Mouse (Mus musculus) forebrain, embryonic 16.5 days (tissue): ENCODE measurements around the gene Dnah7c. TPM values are rescaled to one million over a fixed set of nuclear protein-coding genes. Genes with fewer than 3 reads are reported as not detected.
"Not testable (repeated sequence)": the region's sequence is repeated elsewhere in the genome, so short reads cannot be mapped to it uniquely, and the experiment has no call there.

Experiments used
- ATAC-seq: fragments of 200-750 bp; cut with Nextera tagmentation; 2 replicates; pipeline ENCODE4 v1.8.0; 2017; ENCODE audit warnings: mild to moderate bottlenecking, moderate library complexity
- H3K27ac ChIP-seq: fragments of 300-500 bp; sonication (generic); 2 replicates; pipeline ENCODE4 v1.5.1; 2014; ENCODE audit warnings: low read length, control low read depth
- H3K27me3 ChIP-seq: fragments of 300-500 bp; sonication (generic); replicated peaks from 2 replicates; pipeline ENCODE4 v1.6.1; 2014; ENCODE audit warnings: low read length; ENCODE audit not compliant: control insufficient read depth, insufficient read depth
- H3K36me3 ChIP-seq: fragments of 300-500 bp; sonication (generic); 2 replicates; pipeline ENCODE4 v1.6.1; 2014; ENCODE audit not compliant: control insufficient read depth, insufficient read depth
- H3K4me1 ChIP-seq: fragments of 300-500 bp; sonication (generic); replicated peaks from 2 replicates; pipeline ENCODE4 v1.6.1; 2014; ENCODE audit warnings: low read length; ENCODE audit not compliant: control insufficient read depth, insufficient read depth
- H3K4me2 ChIP-seq: fragments of 300-500 bp; sonication (generic); 2 replicates; pipeline ENCODE4 v1.6.1; 2014; ENCODE audit warnings: mild to moderate bottlenecking, low read length, control low read depth
- H3K4me3 ChIP-seq: fragments of 300-500 bp; sonication (generic); replicated peaks from 2 replicates; pipeline ENCODE4 v1.5.1; 2014; ENCODE audit warnings: mild to moderate bottlenecking, low read length, control low read depth
- H3K9ac ChIP-seq: fragments of 300-500 bp; sonication (generic); replicated peaks from 2 replicates; pipeline ENCODE4 v1.6.1; 2014; ENCODE audit warnings: low read depth, low read length, control low read depth
- H3K9me3 ChIP-seq: fragments of 300-500 bp; sonication (generic); 2 replicates; pipeline ENCODE4 v1.6.1; 2016; ENCODE audit warnings: low read length; ENCODE audit not compliant: control insufficient read depth
- WGBS: fragments of 180-500 bp; shearing (Covaris S2); extraction: QIAGEN DNeasy Blood & Tissue Kit; methylation state at CpG from one replicate; pipeline ENCODE4 v1.1.7; 2014; 5-methylcytosine and 5-hydroxymethylcytosine counted together
- polyA plus RNA-seq: library from polyadenylated mRNA; unstranded; fragments of >200 nt; fragmentation: Nextera tagmentation; extraction: Ambion mirVana; gene quantifications from 2 replicates; pipeline ENCODE4 v1.2.1, GENCODE M21; 2015

Dnah7c gene
- 0.12 and 0.13 TPM in 2 replicates for polyA plus RNA-seq

DNA sequence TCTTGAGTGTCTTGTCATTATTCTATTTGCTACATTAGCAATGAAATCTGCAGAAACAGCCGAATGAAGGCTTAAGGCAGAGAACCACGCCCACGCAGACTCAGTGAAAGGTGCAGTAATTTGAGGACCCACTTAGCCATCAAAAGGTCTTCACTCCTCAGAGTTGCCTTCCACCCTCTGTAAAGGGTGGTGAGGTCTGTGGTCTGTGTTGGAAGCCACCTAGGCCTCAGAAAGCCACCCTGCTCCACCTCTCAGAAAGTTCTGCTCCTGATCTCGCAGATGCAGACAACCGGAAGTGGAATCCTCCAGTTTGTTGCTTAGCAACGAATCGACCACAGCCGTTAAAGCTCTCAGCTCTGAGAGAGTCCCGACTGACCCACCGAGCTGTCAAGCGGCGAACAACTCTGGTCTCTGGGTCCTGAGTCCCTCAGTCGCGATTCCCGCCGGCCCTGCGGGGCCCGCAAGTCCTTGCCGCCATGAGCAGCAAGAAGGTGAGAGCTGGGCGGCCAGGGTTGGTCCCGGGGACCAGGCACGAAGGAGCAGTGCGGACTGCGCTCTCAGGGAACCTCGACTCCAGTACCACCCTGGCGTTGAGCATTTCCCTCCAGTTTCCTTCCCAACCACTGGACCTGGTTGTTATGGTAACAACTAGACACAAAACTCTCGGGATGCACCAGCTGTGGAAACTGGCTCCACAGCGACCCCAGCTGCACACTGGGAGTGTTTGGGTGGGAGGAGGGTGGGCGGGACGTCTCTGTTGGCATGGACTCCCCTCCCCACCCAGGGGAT lies at the start of gene Dnah7c:
Dnah7c (plus strand) TSS at position 456 of the 789 bp plus-strand sequence.
- Histone ChIP-seq H3K9ac (peak within 1 kb of the TSS; percentile 49), H3K36me3 (no peaks in the 10 kb centered on the region), H3K27me3 (no peaks in the 10 kb centered on the region), H3K4me1 (no peaks in the 10 kb centered on the region), H3K4me2 (peak within 1 kb of the TSS; percentile 80), H3K9me3 (no peaks in the 10 kb centered on the region), H3K27ac (no peak within 1 kb of the TSS), H3K4me3 (peak within 1 kb of the TSS; percentile 46)
- peak; percentile 86 for ATAC-seq
- WGBS = 10% methylated on average over 30 of the region's 30 CpGs

DNA sequence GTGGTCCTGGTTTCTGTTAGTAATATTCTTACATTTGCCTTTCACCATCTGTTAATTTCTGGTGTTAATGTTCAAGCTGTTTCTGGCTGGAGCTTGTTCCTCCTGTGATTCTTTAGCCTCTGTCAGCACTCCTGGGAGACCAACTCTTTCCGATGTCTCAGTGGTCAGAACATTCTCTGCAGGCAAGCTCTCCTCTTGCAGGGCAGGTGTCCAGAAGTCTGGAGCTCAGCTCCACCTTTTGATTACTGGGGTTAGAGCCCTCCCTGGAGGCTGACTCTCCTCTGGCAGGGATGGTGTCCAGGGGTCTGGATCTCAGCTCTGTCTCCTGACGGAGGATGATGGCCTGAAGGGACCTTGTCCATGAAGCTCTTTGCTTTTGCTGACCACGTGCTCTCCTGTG lies 44.8 kb upstream of the Dnah7c start:
- not testable (repeated sequence) for ATAC-seq, H3K9me3 ChIP-seq, H3K4me2 ChIP-seq

GRCm38 (mm10) chr1:46394681-46395297 lies 30.6 kb upstream of the Dnah7c start:
- H3K27ac ChIP-seq, H3K9me3 ChIP-seq, H3K4me1 ChIP-seq, H3K4me3 ChIP-seq, H3K4me2 ChIP-seq, H3K36me3 ChIP-seq, H3K27me3 ChIP-seq, H3K9ac ChIP-seq: not testable (repeated sequence)
- ATAC-seq = peak; percentile 89
- 20% methylated on average over 3 of the region's 4 CpGs for WGBS

More for the DNA sequence above, 44.8 kb upstream of the Dnah7c start:
- not testable (repeated sequence) for H3K4me3 ChIP-seq, H3K27me3 ChIP-seq, H3K9ac ChIP-seq, H3K27ac ChIP-seq, H3K4me1 ChIP-seq, H3K36me3 ChIP-seq
- 91% methylated on average over 3 of the region's 3 CpGs for WGBS

GRCm38 (mm10) chr1:46408324-46409115 lies 16.9 kb upstream of the Dnah7c start:
- no peak overlapping the region for H3K4me2 ChIP-seq
- no peak for ATAC-seq

DNA sequence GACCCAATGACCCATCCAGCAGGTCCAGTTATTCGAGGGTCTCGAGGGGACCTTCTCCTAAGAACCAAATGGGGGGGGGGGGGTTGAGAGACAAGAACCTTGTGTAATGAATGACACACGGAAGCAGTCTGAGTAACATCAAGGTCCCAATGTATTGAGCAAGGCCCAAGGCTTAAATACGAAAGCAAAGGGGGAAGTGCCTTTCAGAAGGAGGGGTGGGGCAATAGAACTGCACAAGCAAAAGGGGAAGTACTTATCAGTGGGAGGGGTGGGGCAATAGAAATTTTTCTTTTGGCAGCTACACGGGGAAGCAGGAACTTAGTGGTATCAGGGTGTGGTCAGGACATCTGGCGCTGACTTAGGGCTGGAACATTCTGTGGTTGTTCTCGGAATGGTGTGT lies 10.6 kb upstream of the Dnah7c start:
- not testable (repeated sequence) for H3K9ac ChIP-seq, H3K27me3 ChIP-seq, ATAC-seq, H3K27ac ChIP-seq, H3K9me3 ChIP-seq, H3K4me2 ChIP-seq, H3K4me3 ChIP-seq, H3K36me3 ChIP-seq, H3K4me1 ChIP-seq
- WGBS = 94% methylated on average over 6 of the region's 7 CpGs

More at GRCm38 (mm10) chr1:46408324-46409115, 16.9 kb upstream of the Dnah7c start:
- H3K4me3 ChIP-seq = no peak overlapping the region
- WGBS = 88% methylated on average over 6 of the region's 6 CpGs
- H3K36me3 ChIP-seq = no peaks in the 10 kb centered on the region
- no peaks in the 10 kb centered on the region for H3K27me3 ChIP-seq
- H3K9ac ChIP-seq = no peak overlapping the region
- no peaks in the 10 kb centered on the region for H3K9me3 ChIP-seq
- H3K4me1 ChIP-seq = no peaks in the 10 kb centered on the region
- H3K27ac ChIP-seq = no peak overlapping the region

- 24% methylated on average over 3 of the region's 3 CpGs for WGBS
- not testable (repeated sequence) for H3K36me3 ChIP-seq, H3K9ac ChIP-seq, H3K9me3 ChIP-seq, H3K27ac ChIP-seq, H3K27me3 ChIP-seq, H3K4me3 ChIP-seq, ATAC-seq, H3K4me2 ChIP-seq, H3K4me1 ChIP-seq
Measured at GRCm38 (mm10) chr1:46416946-46417345, 8.4 kb upstream of the Dnah7c start.

DNA sequence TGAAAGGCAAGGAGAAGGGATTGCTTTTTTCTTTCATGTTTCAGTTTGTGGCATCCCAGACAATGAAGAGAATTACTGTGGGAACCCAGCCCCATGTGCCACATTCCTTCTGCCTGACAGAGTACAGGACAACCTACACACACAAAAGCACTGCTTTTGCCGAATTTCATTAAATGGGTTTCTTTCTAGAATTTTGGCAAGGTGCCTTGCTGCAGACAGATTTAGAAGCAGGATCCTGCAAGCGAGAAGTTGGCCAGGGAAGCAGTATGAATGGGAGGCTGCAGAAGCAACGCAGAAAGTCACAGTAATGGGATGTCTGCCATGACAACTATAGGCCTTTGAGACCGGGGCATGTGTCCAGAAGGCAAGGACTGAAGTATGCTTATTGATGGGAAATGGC lies 6.4 kb upstream of the Dnah7c start:
- H3K36me3 ChIP-seq, H3K27ac ChIP-seq, H3K4me2 ChIP-seq, H3K4me3 ChIP-seq, H3K4me1 ChIP-seq, H3K9me3 ChIP-seq, H3K9ac ChIP-seq, H3K27me3 ChIP-seq: not testable (repeated sequence)
- 22% methylated on average over 3 of the region's 4 CpGs for WGBS
- peak; percentile 83 for ATAC-seq

DNA sequence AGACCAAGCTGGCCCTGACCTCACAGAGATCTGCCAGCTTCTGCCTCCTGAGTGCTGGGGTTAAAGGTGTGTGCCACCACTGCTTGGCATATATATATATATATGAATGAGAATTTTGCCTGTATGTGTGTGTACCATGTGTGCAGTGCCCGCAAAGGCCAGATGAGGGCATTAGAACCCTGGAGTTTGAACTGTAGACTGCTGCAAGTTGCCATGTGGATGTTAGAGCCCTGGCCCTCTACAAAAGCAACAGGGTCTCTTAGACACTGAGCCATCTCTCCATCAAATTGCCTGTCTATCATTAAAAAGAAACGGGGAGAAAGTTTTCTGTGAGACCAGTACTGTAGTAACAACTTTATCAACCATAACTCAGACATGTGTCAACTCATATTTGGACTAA lies 3.0 kb downstream of the Dnah7c start:
- H3K9ac ChIP-seq = no peak overlapping the region
- no peak overlapping the region for H3K27ac ChIP-seq
- no peaks in the 10 kb centered on the region for H3K27me3 ChIP-seq
- no peak overlapping the region for H3K4me2 ChIP-seq
- no peak for ATAC-seq
- 95% methylated on average over 2 of the region's 2 CpGs for WGBS
- no peak overlapping the region for H3K4me3 ChIP-seq
- no peaks in the 10 kb centered on the region for H3K4me1 ChIP-seq
- H3K36me3 ChIP-seq = no peaks in the 10 kb centered on the region
- H3K9me3 ChIP-seq = no peaks in the 10 kb centered on the region

DNA sequence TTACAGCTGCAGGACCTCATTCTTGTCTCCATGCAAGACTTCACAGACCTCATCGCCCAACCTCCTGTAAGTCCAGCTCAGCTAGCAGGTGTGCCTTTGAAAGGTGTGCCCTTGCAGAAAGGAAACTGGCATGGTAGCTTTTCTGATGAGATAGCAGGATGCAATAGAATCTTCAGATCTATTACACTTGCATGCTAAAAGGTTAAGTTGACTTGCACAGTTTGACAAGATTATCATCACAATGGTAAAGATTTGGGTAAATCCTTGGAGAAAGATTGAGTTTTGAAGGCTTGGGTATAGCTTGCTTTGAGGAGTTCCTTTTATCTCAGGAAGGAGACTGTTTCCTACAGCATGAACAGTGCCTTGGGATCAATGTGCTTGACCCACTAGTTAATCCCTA lies 89.3 kb downstream of the Dnah7c start:
- not testable (repeated sequence) for H3K27ac ChIP-seq, H3K4me1 ChIP-seq, ATAC-seq, H3K4me2 ChIP-seq, H3K27me3 ChIP-seq, H3K36me3 ChIP-seq, H3K9ac ChIP-seq, H3K9me3 ChIP-seq, H3K4me3 ChIP-seq
- 84% methylated on average over 1 of the region's 1 CpGs for WGBS
